8 mouse cellular contexts compared by ENCODE assay signal in the genomic region with DNA sequence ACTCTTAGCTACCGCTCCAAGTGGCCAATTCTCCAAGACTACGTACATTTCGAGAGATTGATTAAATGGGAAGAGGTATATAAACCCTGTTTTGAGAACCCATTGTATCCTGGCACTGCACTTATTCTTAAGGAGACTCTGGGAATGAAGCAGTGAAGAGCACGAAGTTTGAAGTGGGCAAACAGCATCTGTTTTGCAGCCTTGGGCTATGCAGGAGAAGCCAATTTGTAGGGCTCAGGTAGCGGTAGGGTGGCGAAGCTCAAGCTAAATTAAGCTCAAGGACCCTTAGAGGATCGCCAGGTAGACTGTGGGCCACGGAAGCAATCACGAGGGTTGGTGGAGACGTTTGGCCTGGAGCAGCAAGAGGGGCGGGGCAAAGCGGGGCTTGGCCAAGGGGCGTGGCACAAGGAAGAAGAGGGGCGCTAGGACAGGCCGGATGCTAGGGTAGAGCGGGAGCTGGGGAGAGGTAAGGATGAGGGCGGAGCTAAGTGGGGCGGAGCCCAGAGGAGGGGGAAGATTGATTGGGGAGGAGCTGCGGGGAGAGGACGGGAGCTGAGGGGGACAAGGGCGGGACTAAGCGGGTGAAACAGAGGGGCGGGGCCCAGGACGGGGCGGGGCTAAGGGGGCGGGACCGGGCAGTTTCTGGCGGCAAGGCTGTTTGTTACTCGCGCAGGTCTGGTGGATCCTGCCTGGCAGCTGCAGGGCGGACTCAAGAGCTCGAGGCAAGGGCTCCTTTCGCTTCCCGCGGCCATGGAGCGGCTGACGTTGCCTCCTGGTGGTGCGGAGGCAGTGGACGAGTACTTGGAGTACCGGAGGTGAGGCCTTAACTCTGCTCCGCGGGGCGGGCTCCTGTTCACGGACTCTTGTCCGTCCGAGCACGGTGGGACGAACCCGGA. TPM values are rescaled to one million over a fixed set of nuclear protein-coding genes. Genes with fewer than 3 reads are reported as not detected.
DNase-seq lines count a peak whose midpoint lies in the region; ATAC-seq and TF ChIP-seq lines count a peak whose summit lies in the region.

Gene Fam221a (plus strand): TSS at position 581 of the 896 bp plus-strand sequence.

- no peak for TF ChIP-seq EP300 in CH12.LX (IDR thresholded peaks at IDR 0.05; ENCODE audit: low read length)
- TF ChIP-seq EP300 in liver, postnatal 0 days (IDR thresholded peaks at IDR 0.05; ENCODE audit: low read depth), result no peak; the same call in 1 of the 2 replicates

- no peaks in the 10 kb centered on the region for H3K27me3 ChIP-seq in CH12.LX (replicated peaks)
- no peaks in the 10 kb centered on the region for H3K27me3 ChIP-seq in forebrain, embryonic 12.5 days
- H3K27me3 ChIP-seq in liver, postnatal 0 days (ENCODE audit: insufficient read depth, low read length), result no peaks in the 10 kb centered on the region
- H3K27me3 ChIP-seq in neural tube, embryonic 14.5 days (ENCODE audit: control insufficient read depth, insufficient read depth, low read length), result no peaks in the 10 kb centered on the region

- H3K9ac ChIP-seq in CH12.LX (ENCODE audit: insufficient read depth, low read depth), result no peak within 1 kb of the TSS
- H3K9ac ChIP-seq in forebrain, embryonic 12.5 days, result peak within 1 kb of the TSS; percentile 63
- H3K9ac ChIP-seq in liver, postnatal 0 days (replicated peaks), result peak within 1 kb of the TSS; percentile 76
- H3K9ac ChIP-seq in neural tube, embryonic 14.5 days (replicated peaks; ENCODE audit: low read depth, low read length), result peak within 1 kb of the TSS; percentile 62

- WGBS in forebrain, embryonic 12.5 days, result 3% methylated on average over 44 of the region's 49 CpGs
- 5% methylated on average over 48 of the region's 49 CpGs for WGBS in large intestine, adult 2 months
- WGBS in liver, postnatal 0 days (ENCODE audit: insufficient replicate concordance), result 5% methylated on average over 48 of the region's 49 CpGs
- WGBS in neural tube, embryonic 14.5 days, result 3% methylated on average over 42 of the region's 49 CpGs

- H3K36me3 ChIP-seq in CH12.LX (replicated peaks in 1 of 2; ENCODE audit: control insufficient read depth in 1 of 2, insufficient read depth in 1 of 2, low read length in 1 of 2), result no peaks in the 10 kb centered on the region
- H3K36me3 ChIP-seq in forebrain, embryonic 12.5 days (replicated peaks), result no peaks in the 10 kb centered on the region
- H3K36me3 ChIP-seq in liver, postnatal 0 days (replicated peaks; ENCODE audit: insufficient read depth, low read length), result no peaks in the 10 kb centered on the region
- H3K36me3 ChIP-seq in neural tube, embryonic 14.5 days (ENCODE audit: control insufficient read depth, insufficient read depth, low read length), result no peaks in the 10 kb centered on the region

- no peaks in the 10 kb centered on the region for H3K9me3 ChIP-seq in CH12.LX (replicated peaks; ENCODE audit: low read length)
- H3K9me3 ChIP-seq in forebrain, embryonic 12.5 days, result no peaks in the 10 kb centered on the region
- H3K9me3 ChIP-seq in liver, postnatal 0 days (ENCODE audit: low read length), result no peaks in the 10 kb centered on the region
- no peaks in the 10 kb centered on the region for H3K9me3 ChIP-seq in neural tube, embryonic 14.5 days (ENCODE audit: control insufficient read depth, low read length)

- no peaks in the 10 kb centered on the region for H3K79me2 ChIP-seq in CH12.LX (replicated peaks; ENCODE audit: control insufficient read depth, extremely low read depth, insufficient read depth, poor library complexity, severe bottlenecking)

- dilution Hi-C loops in CH12.LX (cut with MboI; ENCODE audit: extremely low pct_ligation_motif_present, extremely low pct_unique_long_range_greater_than_20kb, low sequenced_read_pairs), result no loop called here

- in situ Hi-C loops in CH12.LX (cut with MboI; ENCODE audit: low pct_ligation_motif_present, low pct_unique_long_range_greater_than_20kb, low sequenced_read_pairs), result no loop called here

- peak within 1 kb of the TSS in 1 of 3 experiments; percentile 9 for H3K4me3 ChIP-seq in CH12.LX (replicated peaks in 1 of 3; ENCODE audit: low read depth in 2 of 3, low read length in 2 of 3, poor library complexity in 1 of 3)
- peak within 1 kb of the TSS; percentile 55 for H3K4me3 ChIP-seq in forebrain, embryonic 12.5 days (replicated peaks)
- H3K4me3 ChIP-seq in liver, postnatal 0 days (ENCODE audit: low read depth, low read length), result peak within 1 kb of the TSS; percentile 66
- H3K4me3 ChIP-seq in neural tube, embryonic 14.5 days (ENCODE audit: low read depth, low read length), result peak within 1 kb of the TSS; percentile 49

- DNase-seq in CH12.LX (ENCODE audit: extremely low read depth), result peak; percentile 29
- peak; percentile 81 for DNase-seq in c-Kit-positive CD71-positive TER-119-negative erythroid progenitor cells, embryonic 14.5 days (ENCODE audit: low read depth)
- DNase-seq in heart, postnatal 10 days, result peak; percentile 81 to 86
- peak; percentile 89 for DNase-seq in large intestine, adult 2 months (ENCODE audit: low read depth, low spot score)
- DNase-seq in liver, postnatal 0 days, result peak; percentile 96
- DNase-seq in testis, postnatal 10 days (ENCODE audit: low spot score), result peak; percentile 92

- TF ChIP-seq POLR2A in CH12.LX (IDR thresholded peaks at IDR 0.05; ENCODE audit: low read depth, low read length), result no peak

- intact Hi-C loops in heart, postnatal 10 days (cut with DNase I), result loop anchor here (2.0 to 5.0 kb wide), 2 partner anchors 45 to 99 kb away; no protein-coding TSS in a partner anchor

- peak; percentile 96 for ATAC-seq in forebrain, embryonic 12.5 days (ENCODE audit: low FRiP score)
- ATAC-seq in liver, postnatal 0 days, result peak; percentile 97
- peak; percentile 97 for ATAC-seq in neural tube, embryonic 14.5 days (ENCODE audit: low read depth)

- no peaks in the 10 kb centered on the region for H3K4me1 ChIP-seq in CH12.LX (ENCODE audit: control insufficient read depth in 1 of 2, insufficient read depth in 2 of 2)
- H3K4me1 ChIP-seq in forebrain, embryonic 12.5 days, result peaks cover 7% of the 10 kb centered on the region
- 0 out of 2 replicates have a peak, but pooled peaks cover 6% of the 10 kb centered on the region for H3K4me1 ChIP-seq in liver, postnatal 0 days (ENCODE audit: insufficient read depth)
- H3K4me1 ChIP-seq in neural tube, embryonic 14.5 days (ENCODE audit: control insufficient read depth, insufficient read depth, low read length), result peaks cover 5% of the 10 kb centered on the region; the same call in 1 of the 2 replicates

- TF ChIP-seq RAD21 in CH12.LX (IDR thresholded peaks at IDR 0.05; ENCODE audit: low read depth, low read length), result no peak

- peak within 1 kb of the TSS; percentile 47 for H3K4me2 ChIP-seq in CH12.LX (ENCODE audit: insufficient read depth, low read depth, poor library complexity, severe bottlenecking)
- peak within 1 kb of the TSS; percentile 89 for H3K4me2 ChIP-seq in forebrain, embryonic 12.5 days
- H3K4me2 ChIP-seq in liver, postnatal 0 days (ENCODE audit: low read depth, low read length), result peak within 1 kb of the TSS; percentile 89
- peak within 1 kb of the TSS; percentile 85 for H3K4me2 ChIP-seq in neural tube, embryonic 14.5 days (ENCODE audit: low read depth, low read length)

- TF ChIP-seq CTCF in CH12.LX (conservative IDR thresholded peaks at IDR 0.05 in 1 of 2, IDR thresholded peaks at IDR 0.05 in 1 of 2; ENCODE audit: low read depth in 2 of 2, low read length in 2 of 2), result no peak
- peak; percentile 50 for TF ChIP-seq CTCF in liver, postnatal 0 days (IDR thresholded peaks at IDR 0.05; ENCODE audit: low read depth)

- no peak within 1 kb of the TSS for H3K27ac ChIP-seq in CH12.LX (ENCODE audit: insufficient read depth, low read depth)
- 0 out of 2 replicates have a peak within 1 kb of the TSS, but pooled peaks have one; percentile 44 for H3K27ac ChIP-seq in forebrain, embryonic 12.5 days
- H3K27ac ChIP-seq in liver, postnatal 0 days (ENCODE audit: low read depth), result peak within 1 kb of the TSS; percentile 71
- H3K27ac ChIP-seq in neural tube, embryonic 14.5 days (ENCODE audit: low read depth, low read length), result no peak within 1 kb of the TSS

TF ChIP-seq in CH12.LX, 34 proteins besides CTCF, POLR2A, EP300 and RAD21:
- TF ChIP-seq NRF1 (IDR thresholded peaks at IDR 0.05; ENCODE audit: low read depth, low read length) (peak; percentile 38), MAFK (IDR thresholded peaks at IDR 0.05; ENCODE audit: insufficient replicate concordance, low read length) (no peak), MAZ (IDR thresholded peaks at IDR 0.05; ENCODE audit: low read depth, low read length) (no peak), ZKSCAN1 (IDR thresholded peaks at IDR 0.05; ENCODE audit: borderline replicate concordance, low read depth, low read length) (no peak), MXI1 (IDR thresholded peaks at IDR 0.05; ENCODE audit: low read depth, low read length) (no peak), GABPA (IDR thresholded peaks at IDR 0.05; ENCODE audit: insufficient replicate concordance, low read depth, low read length) (no peak), MAX (IDR thresholded peaks at IDR 0.05; ENCODE audit: low read length) (0 out of 2 replicates have a peak, but pooled peaks have one; percentile 37), E2F4 (IDR thresholded peaks at IDR 0.05; ENCODE audit: insufficient replicate concordance, low read depth, low read length) (no peak), JUN (IDR thresholded peaks at IDR 0.05; ENCODE audit: insufficient read depth, low read depth, low read length) (no peak)

RNA-seq across cellular contexts. Expression of gene Fam221a, which starts in this region (rescaled TPM):
- total RNA-seq in CH12.LX (2012; rRNA removed) (not detected in 2 replicates), CH12.LX (2014; rRNA removed) (not detected in 2 replicates)
- not detected in 2 replicates for polyA plus RNA-seq in CH12.LX (2012; ENCODE audit: insufficient read length, low read depth)
- polyA plus RNA-seq in forebrain, embryonic 12.5 days (2016; fragmentation: Nextera tagmentation; extraction: Ambion mirVana), result 5.0 and 5.8 TPM in 2 replicates
- 1 to 10 TPM; 1.7 to 2.0 TPM for total RNA-seq in heart, postnatal 10 days (2021)
- polyA plus RNA-seq in large intestine, adult 2 months (2012; rRNA removed), result 3.0 and 4.0 TPM in 2 replicates
- polyA plus RNA-seq in liver, postnatal 0 days (2015; fragmentation: Nextera tagmentation; extraction: Ambion mirVana), result 2.5 and 3.6 TPM in 2 replicates
- polyA plus RNA-seq in neural tube, embryonic 14.5 days (2014; fragmentation: Nextera tagmentation; extraction: Ambion mirVana), result 3.6 and 7.3 TPM in 2 replicates

Comparison
In these comparisons a context has a peak if more than half of its experiments do, and no peak if none do; other contexts are left out.
1. Peak in DNase-seq and H3K4me2 ChIP-seq in CH12.LX; RNA of the gene not detected or under 1 TPM.
2. DNase-seq: peak in every context shown above with its lines; median percentile 96 in liver, postnatal 0 days; 92 in testis, postnatal 10 days; 89 in large intestine, adult 2 months; 84 in heart, postnatal 10 days; 81 in c-Kit-positive CD71-positive TER-119-negative erythroid progenitor cells, embryonic 14.5 days; 29 in CH12.LX.
3. H3K27ac ChIP-seq: peak in forebrain, embryonic 12.5 days (single experiment) and liver, postnatal 0 days (single experiment); none in CH12.LX (single experiment) and neural tube, embryonic 14.5 days (single experiment).
4. Peak in every context shown above with its lines, with median percentiles within 50 percentile points of each other: H3K4me2 ChIP-seq and ATAC-seq.